Mouse (Mus musculus) forebrain, embryonic 15.5 days (tissue): Measurements from ENCODE around the gene Castor1. TPM values are rescaled to one million over a fixed set of nuclear protein-coding genes. Genes with fewer than 3 reads are reported as not detected.

Experiments used
- ATAC-seq: fragments of 200-750 bp; cut with Nextera tagmentation; replicated peaks from 2 replicates; pipeline ENCODE4 v1.8.0; 2017; ENCODE audit warnings: mild to moderate bottlenecking, moderate TSS enrichment, moderate library complexity
- H3K27ac ChIP-seq: fragments of 300-500 bp; sonication (generic); replicated peaks from 2 replicates; pipeline ENCODE4 v1.5.1; 2015; ENCODE audit warnings: mild to moderate bottlenecking, inconsistent platforms
- H3K27me3 ChIP-seq: fragments of 300-500 bp; sonication (generic); 2 replicates; pipeline ENCODE4 v1.6.1; 2015; ENCODE audit warnings: inconsistent platforms
- H3K36me3 ChIP-seq: fragments of 300-500 bp; sonication (generic); 2 replicates; pipeline ENCODE4 v1.6.1; 2015; ENCODE audit warnings: mild to moderate bottlenecking, inconsistent platforms
- H3K4me1 ChIP-seq: fragments of 300-500 bp; sonication (generic); 2 replicates; pipeline ENCODE4 v1.6.1; 2015; ENCODE audit warnings: inconsistent platforms
- H3K4me2 ChIP-seq: fragments of 300-500 bp; sonication (generic); replicated peaks from 2 replicates; pipeline ENCODE4 v1.6.1; 2015; ENCODE audit warnings: mild to moderate bottlenecking, inconsistent platforms
- H3K4me3 ChIP-seq: fragments of 300-500 bp; sonication (generic); 2 replicates; pipeline ENCODE4 v1.5.1; 2015; ENCODE audit warnings: mild to moderate bottlenecking, inconsistent platforms
- H3K9ac ChIP-seq: fragments of 300-500 bp; sonication (generic); replicated peaks from 2 replicates; pipeline ENCODE4 v1.6.1; 2015; ENCODE audit warnings: mild to moderate bottlenecking, inconsistent platforms
- H3K9me3 ChIP-seq: fragments of 300-500 bp; sonication (generic); 2 replicates; pipeline ENCODE4 v1.6.1; 2016; ENCODE audit warnings: inconsistent platforms
- WGBS: fragments of 180-500 bp; shearing (Covaris S2); methylation state at CpG from one replicate; pipeline ENCODE4 v1.1.7; 2015; ENCODE audit warnings: mixed read lengths; 5-methylcytosine and 5-hydroxymethylcytosine counted together
- polyA plus RNA-seq: library from polyadenylated mRNA; unstranded; fragments of >200 nt; fragmentation: Nextera tagmentation; extraction: Ambion mirVana; gene quantifications from 2 replicates; pipeline ENCODE4 v1.2.1, GENCODE M21; 2015

Gene Castor1
- polyA plus RNA-seq, 1 experiment from 2014 or later = 1.5 TPM

DNA sequence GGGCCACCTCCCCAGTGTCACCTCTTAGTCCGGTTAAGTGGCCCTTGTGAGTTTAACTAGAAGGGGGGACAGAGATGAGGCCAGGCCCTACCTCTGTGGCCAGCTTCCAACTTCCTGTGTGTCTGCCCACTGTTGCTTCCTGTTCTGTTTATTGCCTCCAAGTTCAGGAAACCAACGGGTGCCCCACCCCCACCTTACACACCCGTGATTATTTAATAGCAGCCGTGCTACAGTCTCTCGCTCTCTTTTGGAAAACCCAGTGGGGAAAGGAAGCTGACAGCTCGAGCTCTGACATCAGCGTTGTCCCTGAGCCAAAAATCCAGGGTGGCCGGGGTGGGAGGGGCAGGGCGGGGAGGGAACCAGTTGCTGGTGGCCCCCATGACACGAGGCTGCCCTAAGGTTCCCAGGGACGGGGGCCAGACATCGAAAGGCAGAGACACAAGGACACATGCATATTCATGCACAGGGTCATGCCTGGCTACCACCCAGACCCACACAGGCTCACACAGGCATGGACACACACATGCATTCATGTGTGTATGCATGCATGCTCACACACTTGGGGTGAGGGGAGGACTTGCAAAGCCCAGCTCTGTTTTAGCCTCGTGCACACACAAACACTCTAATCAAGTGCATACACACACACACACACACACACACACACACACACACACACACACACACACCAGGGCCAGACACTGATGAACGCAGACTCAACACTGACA, 42.6 kb downstream of the Castor1 start:
- Histone ChIP-seq H3K4me3 (no peak overlapping the region), H3K9me3 (no peaks in the 10 kb centered on the region), H3K4me1 (peaks cover 23% of the 10 kb centered on the region), H3K9ac (no peak overlapping the region), H3K36me3 (no peaks in the 10 kb centered on the region), H3K27ac (no peak overlapping the region), H3K27me3 (peaks cover 8% of the 10 kb centered on the region), H3K4me2 (peak overlapping the region; percentile 33)
- 25% methylated on average over 14 of the region's 14 CpGs for WGBS
- ATAC-seq = 0 out of 2 replicates have a peak, but pooled peaks have one; percentile 24

DNA sequence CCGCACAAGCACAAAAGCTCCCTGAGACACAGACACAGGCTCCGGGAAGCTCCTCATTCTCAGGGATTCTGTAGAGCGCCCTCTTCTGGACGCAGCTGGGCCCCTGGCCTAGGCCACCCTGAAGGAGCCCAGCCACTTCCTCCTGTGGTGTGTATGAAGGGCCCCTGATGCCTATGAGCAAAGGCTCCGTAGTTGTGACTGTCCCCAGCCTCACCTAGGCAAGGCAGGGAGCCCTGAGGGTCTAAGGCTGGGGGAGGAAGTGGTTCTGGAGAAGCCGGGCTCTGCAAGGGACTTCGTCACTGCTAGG, 43.1 kb downstream of the Castor1 start:
- no peak overlapping the region for H3K4me2 ChIP-seq
- H3K9ac ChIP-seq = no peak overlapping the region
- no peaks in the 10 kb centered on the region for H3K36me3 ChIP-seq
- H3K27me3 ChIP-seq = peaks cover 12% of the 10 kb centered on the region
- H3K27ac ChIP-seq = no peak overlapping the region
- no peaks in the 10 kb centered on the region for H3K9me3 ChIP-seq
- 36% methylated on average over 7 of the region's 7 CpGs for WGBS
- H3K4me3 ChIP-seq = no peak overlapping the region
- ATAC-seq = peak; percentile 23; the same call in 1 of the 2 replicates
- peaks cover 23% of the 10 kb centered on the region for H3K4me1 ChIP-seq

DNA sequence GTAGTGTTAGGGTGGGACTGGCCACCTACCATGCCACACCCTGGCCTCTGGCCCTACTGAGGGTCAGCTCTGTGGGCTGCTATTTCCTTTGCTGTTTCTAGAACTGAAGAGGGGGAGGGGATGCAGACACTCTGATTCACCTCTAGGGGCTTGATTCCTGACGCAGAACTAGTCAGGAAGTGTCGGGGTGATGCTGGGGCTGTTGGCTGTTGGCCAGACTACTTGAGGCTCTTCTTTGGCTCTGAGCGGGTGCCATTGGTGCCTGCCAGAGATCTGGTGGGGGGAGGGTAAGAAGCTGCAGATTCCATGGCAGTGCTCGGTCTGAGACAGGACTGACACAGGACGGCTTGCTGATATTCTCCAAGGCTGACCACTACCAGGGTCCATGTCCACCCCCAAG, 43.9 kb downstream of the Castor1 start:
- no peak overlapping the region for H3K27ac ChIP-seq
- no peak overlapping the region for H3K4me2 ChIP-seq
- H3K4me1 ChIP-seq = peaks cover 31% of the 10 kb centered on the region
- H3K36me3 ChIP-seq = no peaks in the 10 kb centered on the region
- ATAC-seq = no peak; the same call in 1 of the 2 replicates
- WGBS = 18% methylated on average over 5 of the region's 5 CpGs
- H3K4me3 ChIP-seq = no peak overlapping the region
- H3K27me3 ChIP-seq = peaks cover 19% of the 10 kb centered on the region
- H3K9me3 ChIP-seq = no peaks in the 10 kb centered on the region
- no peak overlapping the region for H3K9ac ChIP-seq

DNA sequence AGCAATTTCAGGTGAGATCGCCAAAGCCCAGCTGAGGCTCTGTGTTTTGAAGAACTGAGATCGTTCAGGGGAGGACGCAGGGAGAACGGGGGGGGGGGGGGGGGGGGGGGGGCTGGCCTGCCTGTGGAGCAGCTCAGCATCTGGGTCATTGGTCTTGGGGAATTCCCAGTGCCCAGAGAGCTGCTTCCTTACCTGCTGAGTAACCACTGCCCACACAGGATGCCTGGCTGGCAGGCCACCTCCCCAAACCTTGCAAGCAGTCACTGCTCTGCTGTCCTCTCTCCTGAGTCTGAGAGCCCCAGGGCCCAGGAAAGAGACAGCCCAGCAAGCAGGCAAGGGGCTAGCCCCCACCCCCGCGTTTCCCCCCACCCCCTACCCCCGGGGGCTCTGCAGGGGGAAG, 44.8 kb downstream of the Castor1 start:
- Histone ChIP-seq H3K36me3 (no peaks in the 10 kb centered on the region), H3K9ac (no peak overlapping the region), H3K4me3 (no peak overlapping the region), H3K4me2 (no peak overlapping the region), H3K27ac (no peak overlapping the region), H3K9me3 (no peaks in the 10 kb centered on the region), H3K4me1 (peaks cover 35% of the 10 kb centered on the region), H3K27me3 (peaks cover 27% of the 10 kb centered on the region)
- ATAC-seq = no peak
- 19% methylated on average over 7 of the region's 7 CpGs for WGBS

DNA sequence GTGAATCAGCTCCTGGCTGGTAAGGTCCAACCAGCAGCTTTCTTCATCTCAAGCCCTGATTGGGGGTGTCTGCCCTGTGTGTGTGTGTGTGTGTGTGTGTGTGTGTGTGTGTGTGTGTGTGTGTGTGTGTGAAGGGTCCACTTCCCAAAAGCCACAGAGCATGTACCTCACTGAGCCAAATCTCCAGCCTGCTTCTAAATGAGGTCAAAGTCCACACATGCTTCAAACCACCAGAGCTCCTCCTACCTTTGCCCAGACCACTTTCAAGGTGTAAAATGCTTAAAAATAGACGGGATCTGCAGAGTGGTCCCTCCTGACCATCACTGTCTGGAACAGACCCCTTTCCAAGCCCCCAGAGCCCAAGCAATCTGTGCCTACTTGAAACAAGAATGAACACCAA, 45.3 kb downstream of the Castor1 start:
- WGBS = 30% methylated on average over 1 of the region's 1 CpGs
- Histone ChIP-seq H3K36me3 (no peaks in the 10 kb centered on the region), H3K9ac (no peak overlapping the region), H3K4me1 (peaks cover 35% of the 10 kb centered on the region), H3K4me2 (no peak overlapping the region), H3K9me3 (no peaks in the 10 kb centered on the region), H3K27ac (no peak overlapping the region), H3K4me3 (no peak overlapping the region), H3K27me3 (peaks cover 28% of the 10 kb centered on the region)
- no peak for ATAC-seq

DNA sequence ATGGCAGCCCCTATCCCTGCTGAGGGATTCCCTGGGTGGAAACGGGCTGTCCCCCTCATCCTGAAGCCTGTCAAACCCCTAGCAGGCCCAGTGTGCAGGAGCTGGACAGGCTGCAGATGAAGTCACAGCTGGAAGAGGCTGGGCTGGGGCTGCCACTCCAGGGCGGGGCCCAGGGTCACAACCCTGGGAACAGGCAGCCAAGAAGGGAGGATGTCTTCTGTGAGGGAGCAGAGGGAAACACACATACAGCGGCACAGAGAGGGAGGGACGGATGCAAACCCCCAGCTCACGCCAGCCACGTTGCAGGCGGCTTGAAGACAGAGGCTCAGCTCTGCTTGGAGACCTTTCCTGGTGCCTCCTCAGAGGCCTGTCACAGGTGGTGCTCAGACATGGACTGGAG, 46.0 kb downstream of the Castor1 start:
- Histone ChIP-seq H3K9ac (no peak overlapping the region), H3K4me1 (peaks cover 33% of the 10 kb centered on the region), H3K9me3 (no peaks in the 10 kb centered on the region), H3K36me3 (no peaks in the 10 kb centered on the region), H3K27me3 (peaks cover 28% of the 10 kb centered on the region), H3K4me3 (no peak overlapping the region), H3K4me2 (no peak overlapping the region), H3K27ac (no peak overlapping the region)
- 74% methylated on average over 7 of the region's 7 CpGs for WGBS
- ATAC-seq = no peak

DNA sequence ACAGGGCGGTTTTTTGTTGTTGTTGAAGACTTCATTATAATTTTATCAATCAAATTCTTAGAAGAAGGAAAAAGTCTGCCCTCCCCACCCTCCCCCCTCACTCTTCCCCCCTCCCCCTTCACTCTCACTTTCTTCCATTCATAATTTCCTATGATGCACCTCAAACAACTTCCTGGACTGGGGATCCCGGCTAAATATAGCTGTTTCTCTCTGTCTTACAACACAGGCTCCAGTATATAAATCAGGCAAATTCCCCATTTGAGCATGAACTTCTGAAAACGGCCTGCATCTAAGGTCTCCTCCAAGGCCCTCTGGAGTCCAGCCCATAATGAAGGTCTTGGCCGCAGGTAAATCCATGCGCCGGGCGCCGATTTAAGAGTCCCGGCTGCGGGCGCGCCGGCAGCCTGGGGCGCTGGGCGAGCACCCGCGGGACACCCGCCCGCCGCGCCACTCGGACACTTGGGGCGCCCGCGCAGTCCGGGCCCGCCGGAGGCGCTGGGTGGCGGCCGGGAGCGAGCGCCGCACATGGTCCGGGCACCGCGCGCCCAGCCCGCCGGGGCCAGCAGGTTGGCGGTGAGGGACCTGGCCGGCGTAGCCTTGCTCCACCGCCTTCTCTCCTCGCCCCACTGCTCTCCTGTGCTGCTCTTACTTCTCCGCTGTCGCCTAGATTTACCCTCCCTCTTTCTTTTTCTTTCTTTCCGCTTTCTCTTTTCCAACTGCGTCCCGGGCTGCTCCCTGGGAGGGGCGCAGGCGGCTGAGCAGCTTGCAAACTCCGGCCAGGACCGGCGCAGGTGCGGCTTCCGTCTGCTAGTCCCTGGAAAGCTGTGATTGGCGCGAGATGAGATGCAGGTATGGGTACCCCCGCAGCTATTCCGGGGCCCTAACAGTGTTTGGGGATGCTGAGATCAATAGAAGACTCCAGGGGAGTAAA, 48.5 kb downstream of the Castor1 start:
- H3K27ac ChIP-seq = no peak overlapping the region
- no peaks in the 10 kb centered on the region for H3K9me3 ChIP-seq
- no peaks in the 10 kb centered on the region for H3K36me3 ChIP-seq
- peaks cover 20% of the 10 kb centered on the region for H3K4me1 ChIP-seq
- 1% methylated on average over 61 of the region's 61 CpGs for WGBS
- peak overlapping the region; percentile 48 for H3K4me3 ChIP-seq
- ATAC-seq = 0 out of 2 replicates have a peak, but pooled peaks have one; percentile 31
- H3K4me2 ChIP-seq = peak overlapping the region; percentile 94
- H3K27me3 ChIP-seq = peaks cover 28% of the 10 kb centered on the region
- H3K9ac ChIP-seq = peak overlapping the region; percentile 40

DNA sequence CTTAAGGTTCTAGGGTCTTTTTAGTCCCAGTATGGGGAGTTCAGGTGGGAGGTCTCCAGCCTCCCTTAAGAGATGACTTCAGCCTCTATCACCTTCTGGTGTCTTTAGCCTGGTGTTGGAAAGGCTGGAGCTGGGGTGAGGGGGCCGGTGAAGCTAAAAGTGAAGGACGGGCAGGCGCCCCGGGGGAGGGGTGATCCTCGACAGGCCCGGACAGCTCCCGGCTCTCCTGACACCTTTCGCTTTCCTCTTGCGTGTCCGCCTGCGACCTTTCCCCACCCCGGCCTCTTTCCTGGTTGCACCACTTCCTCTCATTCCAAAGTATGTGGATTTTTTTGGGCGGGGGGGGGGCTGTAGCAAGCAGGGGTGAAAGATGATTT, 49.2 kb downstream of the Castor1 start:
- WGBS = 6% methylated on average over 13 of the region's 13 CpGs
- H3K4me1 ChIP-seq = peaks cover 14% of the 10 kb centered on the region
- H3K9me3 ChIP-seq = no peaks in the 10 kb centered on the region
- no peak overlapping the region for H3K9ac ChIP-seq
- no peak overlapping the region for H3K27ac ChIP-seq
- ATAC-seq = no peak
- peaks cover 28% of the 10 kb centered on the region for H3K27me3 ChIP-seq
- peak overlapping the region; percentile 48 for H3K4me3 ChIP-seq
- peak overlapping the region; percentile 94 for H3K4me2 ChIP-seq
- no peaks in the 10 kb centered on the region for H3K36me3 ChIP-seq

DNA sequence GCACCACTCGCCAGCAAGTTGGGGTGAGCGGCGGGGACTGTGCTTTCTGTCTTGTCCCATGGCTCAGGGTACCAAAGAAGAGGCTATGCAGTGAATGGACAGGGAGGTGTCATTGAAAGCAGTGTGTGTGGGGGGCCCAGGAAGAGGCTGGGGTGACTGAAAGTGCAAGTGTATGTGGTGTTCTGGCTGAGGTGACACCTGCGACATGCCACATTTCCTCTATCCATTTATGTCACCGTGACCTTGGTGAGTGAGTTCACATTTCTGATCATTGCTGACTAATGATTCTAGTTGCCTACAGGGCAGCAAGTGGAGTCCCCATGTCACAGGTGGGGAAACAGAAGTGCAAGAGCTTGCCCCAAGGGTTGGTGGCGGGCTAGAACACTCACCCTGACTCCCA, 50.5 kb downstream of the Castor1 start:
- H3K4me3 ChIP-seq = no peak overlapping the region
- H3K36me3 ChIP-seq = no peaks in the 10 kb centered on the region
- 88% methylated on average over 6 of the region's 6 CpGs for WGBS
- H3K27me3 ChIP-seq = peaks cover 28% of the 10 kb centered on the region
- no peak overlapping the region for H3K9ac ChIP-seq
- H3K27ac ChIP-seq = no peak overlapping the region
- no peak overlapping the region for H3K4me2 ChIP-seq
- H3K4me1 ChIP-seq = peaks cover 12% of the 10 kb centered on the region
- ATAC-seq = no peak
- no peaks in the 10 kb centered on the region for H3K9me3 ChIP-seq

DNA sequence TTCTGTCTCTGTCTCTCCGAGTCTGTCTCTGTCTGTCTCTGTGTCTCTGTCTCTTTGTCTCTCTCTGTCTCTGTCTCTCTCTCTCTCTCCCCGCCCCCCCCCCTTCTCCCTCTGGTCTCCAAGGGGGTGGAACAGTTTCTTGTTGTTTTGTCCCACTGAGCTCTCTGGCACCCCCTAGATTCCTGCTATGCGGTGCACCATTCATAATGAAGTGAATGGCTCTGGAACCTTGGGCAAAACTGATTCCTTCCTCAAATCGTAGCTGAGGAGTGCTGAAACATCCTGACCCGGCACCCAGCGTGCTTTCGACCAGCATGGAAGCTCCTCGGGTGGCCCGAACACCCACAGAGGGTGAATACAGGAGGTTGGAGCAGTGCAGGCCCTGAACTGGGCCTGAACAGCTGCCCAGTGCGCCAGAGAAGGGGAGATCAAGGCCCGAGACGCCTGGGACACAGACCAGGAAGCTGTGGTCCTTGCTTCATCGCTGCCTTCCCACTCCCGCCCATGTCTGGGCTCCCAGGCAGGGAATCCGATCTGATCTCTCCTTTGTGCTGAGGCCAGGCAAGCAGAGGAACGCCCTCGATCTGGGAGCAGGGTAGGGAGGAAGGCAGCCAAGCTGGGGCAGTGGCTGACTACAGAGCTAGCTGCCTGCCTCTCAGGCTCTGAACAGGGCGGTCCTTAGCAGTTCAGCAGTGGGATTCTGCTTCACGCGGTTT, 52.9 kb downstream of the Castor1 start:
- no peak overlapping the region for H3K9ac ChIP-seq
- H3K27me3 ChIP-seq = peaks cover 17% of the 10 kb centered on the region
- WGBS = 25% methylated on average over 20 of the region's 20 CpGs

DNA sequence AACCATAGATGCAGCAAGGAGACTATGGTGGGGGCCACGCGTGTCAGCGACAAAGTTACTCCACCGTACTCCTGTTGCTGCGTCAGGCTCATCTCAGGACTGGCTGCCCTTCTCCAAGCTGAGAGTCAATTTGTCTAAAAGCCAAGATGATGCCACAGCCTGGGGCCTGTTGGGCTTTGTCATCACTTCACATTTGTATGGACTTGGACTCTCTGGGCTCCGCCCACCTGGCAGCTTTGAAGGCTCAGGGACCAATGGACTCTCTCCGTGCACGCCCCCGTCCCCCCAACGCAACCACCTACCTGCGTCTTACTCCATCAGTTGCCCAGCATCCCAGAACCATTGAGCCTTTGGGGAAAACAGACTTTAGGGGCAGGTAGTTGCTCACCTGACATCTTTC, 53.5 kb downstream of the Castor1 start:
- WGBS = 51% methylated on average over 11 of the region's 11 CpGs
- Histone ChIP-seq H3K4me3 (no peak overlapping the region), H3K9me3 (no peaks in the 10 kb centered on the region), H3K4me2 (no peak overlapping the region), H3K27ac (no peak overlapping the region), H3K9ac (no peak overlapping the region), H3K4me1 (peaks cover 8% of the 10 kb centered on the region), H3K36me3 (no peaks in the 10 kb centered on the region), H3K27me3 (peaks cover 13% of the 10 kb centered on the region)
- ATAC-seq = no peak

More for the DNA sequence above, 52.9 kb downstream of the Castor1 start:
- Histone ChIP-seq H3K36me3 (no peaks in the 10 kb centered on the region), H3K4me3 (no peak overlapping the region), H3K4me2 (no peak overlapping the region), H3K27ac (no peak overlapping the region), H3K4me1 (peaks cover 12% of the 10 kb centered on the region), H3K9me3 (no peaks in the 10 kb centered on the region)
- no peak for ATAC-seq
